Mouse (Mus musculus) induced T-regulatory cell, adult 2 months (primary cell): ENCODE measurements at regions not wholly inside any gene's neighbourhood (a gene's known extent, or its start where the extent isn't known, plus 50 kb on each side); places are given as distances from the start of the nearest gene placed in this dataset.

Source experiments
- DNase-seq: peaks from one replicate; pipeline ENCODE4 v3.0.0-alpha.2; 2012; ENCODE audit warnings: low read depth

DNA sequence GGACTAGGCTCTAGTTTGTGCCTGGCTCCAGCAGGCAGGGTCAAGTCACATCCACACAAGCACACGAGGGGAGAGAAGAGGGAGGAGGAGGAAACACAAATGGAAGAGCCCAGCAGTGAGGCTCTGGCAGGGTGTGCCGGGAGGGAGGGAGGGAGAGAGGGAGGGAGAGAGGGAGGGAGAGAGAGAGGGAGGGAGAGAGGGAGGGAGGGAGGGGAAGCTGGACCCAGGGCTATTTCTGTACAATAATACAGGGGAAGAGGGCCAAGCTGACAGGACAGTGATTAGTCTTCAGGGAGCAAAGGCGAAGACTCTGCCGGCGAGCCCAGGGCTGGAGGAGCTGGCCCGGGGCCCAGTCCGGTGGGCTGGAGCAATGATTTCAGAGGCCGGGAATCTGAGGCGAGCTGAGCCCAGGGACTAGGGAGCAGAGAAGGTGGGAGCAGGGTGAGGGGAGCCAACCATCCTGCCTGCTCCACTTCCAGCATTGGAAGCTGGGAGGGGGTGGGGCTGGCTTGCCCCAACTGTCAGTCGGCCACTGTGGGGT, 155.6 kb downstream of the Efnb1 start:
- DNase-seq: no peak

DNA sequence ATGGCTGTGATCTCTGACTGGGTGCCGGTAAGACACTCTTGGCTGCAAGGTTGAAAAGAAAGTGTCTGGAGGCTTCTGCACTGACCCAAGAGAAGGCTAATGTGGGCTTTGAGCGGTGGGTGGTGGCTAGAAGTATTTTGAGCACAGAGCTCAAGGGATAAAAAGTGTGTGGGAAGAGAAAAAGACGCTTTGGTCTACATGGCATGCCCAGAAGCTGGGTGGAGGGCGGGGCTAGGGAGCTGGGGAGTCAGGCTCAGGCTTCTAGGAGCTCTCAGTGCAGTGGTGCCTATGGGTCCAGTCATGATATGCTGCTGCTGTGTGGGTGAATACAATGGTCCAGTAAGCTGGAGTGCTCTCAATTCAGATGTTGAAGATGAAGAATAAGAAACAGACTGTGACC, 152.1 kb downstream of the Efnb1 start:
- no peak for DNase-seq

DNA sequence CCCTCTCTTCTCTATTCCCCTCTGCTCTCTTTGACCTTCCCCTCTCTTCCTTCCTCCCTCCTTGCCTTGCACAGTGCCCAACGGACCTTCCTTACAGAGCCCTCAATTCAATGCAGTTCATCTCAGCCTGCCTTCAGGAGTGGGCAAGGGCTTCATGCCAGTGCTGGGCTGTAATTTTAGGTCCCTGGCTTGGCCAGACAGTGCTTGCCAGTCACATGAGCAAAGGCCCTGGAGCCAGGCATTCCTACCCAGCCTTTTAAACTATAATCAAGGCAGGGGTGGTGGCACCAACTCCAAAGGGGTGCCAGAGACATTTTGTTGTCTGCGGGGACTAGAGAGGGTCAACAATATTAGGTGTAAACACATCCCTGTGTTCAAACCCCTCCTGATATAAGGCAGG, 150.9 kb downstream of the Efnb1 start:
- DNase-seq: no peak

DNA sequence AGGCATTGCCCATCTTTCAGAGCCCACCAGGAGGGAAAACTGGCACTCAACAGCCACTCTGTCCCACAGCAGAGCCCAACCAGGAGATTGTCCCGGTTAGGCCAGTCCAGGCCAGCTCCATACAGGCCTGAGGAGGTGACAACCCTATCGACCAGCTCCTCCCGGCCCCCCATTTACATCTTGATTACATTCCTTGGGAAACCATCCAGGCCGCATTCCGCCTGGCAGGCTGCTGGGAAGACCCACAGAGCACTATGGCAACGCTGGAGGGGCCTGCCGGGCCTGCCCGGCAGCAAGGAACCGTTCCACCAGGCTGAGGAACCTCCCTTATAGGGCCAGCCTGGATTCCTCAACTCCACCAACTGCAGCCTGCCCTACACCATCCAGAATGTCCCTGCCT, 149.7 kb downstream of the Efnb1 start:
- no peak for DNase-seq

DNA sequence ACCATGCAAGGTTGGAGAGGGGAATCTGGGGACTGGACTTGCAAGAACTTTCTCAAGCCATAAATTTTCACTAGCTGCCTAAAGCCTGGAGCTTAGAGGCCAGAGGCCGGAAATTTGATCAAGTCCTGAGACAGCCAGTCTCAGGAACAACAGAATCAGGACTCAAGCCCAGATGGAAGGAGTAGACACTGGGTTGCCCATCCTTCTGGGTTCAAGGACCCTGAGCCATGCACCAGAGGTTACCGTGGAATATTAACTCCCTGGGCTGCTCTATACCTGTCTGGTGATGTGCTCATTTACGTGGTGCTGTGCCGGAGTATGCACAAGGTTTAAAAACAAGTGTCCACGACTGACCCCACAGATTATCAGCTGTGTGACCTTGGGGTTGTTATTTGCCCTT, 145.1 kb downstream of the Efnb1 start:
- no peak for DNase-seq

GRCm38 (mm10) chrX:99280543-99280942, 144.6 kb downstream of the Efnb1 start:
- no peak for DNase-seq

DNA sequence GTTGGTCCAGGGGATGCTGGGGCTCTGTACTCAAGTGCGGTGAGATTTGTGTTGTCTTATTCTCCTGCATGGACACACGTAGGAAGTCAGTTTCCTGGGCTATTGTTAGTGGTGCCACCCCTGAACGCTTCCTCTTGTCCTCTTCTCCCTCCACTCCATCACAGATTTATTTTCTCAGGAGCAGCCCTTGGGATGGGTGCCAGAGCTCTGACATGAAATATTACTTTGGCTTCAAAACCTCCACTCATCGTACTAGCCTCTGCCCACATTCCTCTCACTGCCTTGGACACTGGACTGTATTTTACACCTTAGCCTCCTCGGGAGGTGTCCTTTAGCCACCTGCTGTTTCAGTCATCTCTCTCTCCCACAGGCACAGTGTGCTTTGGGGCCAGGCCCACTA, 139.6 kb downstream of the Efnb1 start:
- DNase-seq: no peak

DNA sequence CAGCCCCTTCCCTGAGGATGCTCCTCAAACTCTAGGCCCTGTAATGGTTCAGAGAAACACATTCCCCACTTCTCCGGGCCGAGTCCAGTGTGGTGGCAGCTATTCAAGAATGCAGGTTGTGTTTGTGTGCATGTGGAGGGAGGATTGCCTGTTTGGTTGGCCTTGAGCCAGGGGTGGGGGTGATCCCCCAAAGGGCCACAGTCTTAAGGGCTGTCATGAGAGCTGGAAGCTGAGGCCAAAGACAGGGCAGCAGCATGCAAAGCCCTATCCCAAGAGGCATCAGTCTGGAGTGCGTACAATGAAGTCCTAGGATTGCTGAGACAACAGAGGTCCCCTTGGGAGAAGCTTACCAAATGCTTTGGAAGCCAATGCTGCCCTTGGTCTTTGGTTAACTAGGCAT, 136.0 kb downstream of the Efnb1 start:
- no peak for DNase-seq

DNA sequence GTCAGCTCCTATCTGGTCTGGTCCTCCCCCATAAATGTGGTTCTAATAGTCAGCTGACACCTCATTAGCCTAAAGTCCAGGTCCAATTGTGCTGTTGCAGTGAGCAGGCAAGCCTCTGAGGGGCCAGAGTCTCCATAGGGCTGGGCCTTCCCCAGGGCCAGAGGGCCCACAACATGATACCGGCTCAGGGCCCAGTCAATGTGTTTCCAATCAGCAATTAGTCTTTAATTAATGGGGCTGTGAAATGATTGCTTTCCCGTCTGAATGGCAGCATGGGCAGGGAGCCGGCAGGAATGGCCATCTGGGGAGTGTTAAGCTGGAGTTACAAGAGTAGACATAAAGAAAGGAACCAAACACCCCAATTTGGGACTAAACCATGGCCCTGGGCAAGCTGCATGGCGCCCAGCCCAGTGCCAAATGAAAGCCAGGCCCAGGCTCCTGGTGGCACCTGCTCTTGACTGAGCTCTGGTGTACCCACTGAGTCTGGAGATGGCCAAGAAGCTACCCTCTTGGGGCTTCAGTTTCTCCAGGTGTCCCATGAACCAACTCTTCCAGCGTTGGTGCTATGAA, 113.2 kb downstream of the Efnb1 start:
- no peak for DNase-seq

- DNase-seq: no peak
Observed at GRCm38 (mm10) chrX:99248181-99248580, 112.3 kb downstream of the Efnb1 start.

- no peak for DNase-seq
Observed at GRCm38 (mm10) chrX:99246704-99247103, 110.8 kb downstream of the Efnb1 start.

DNA sequence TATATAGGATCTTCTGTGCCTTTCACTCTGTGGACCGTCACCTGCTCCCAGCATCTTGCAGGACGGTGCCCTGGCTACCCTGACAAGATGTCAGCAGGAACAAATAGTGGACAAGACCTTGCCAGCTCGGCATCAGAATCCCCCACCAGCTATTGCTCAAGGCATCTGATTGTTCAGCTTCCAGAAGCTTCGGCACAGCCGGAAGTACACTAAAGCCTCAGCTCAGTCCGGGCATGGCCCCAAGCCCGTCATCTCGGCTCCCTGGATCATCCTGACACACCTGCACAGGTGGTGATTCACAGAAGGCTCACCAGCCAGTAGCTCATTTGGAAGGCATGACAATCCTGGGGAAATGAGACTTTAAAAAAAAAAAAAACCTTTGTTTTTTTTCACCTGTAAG, 110.1 kb downstream of the Efnb1 start:
- no peak for DNase-seq

- DNase-seq: no peak
Observed at GRCm38 (mm10) chrX:99245541-99245940, 109.6 kb downstream of the Efnb1 start.

- DNase-seq: no peak
Observed at GRCm38 (mm10) chrX:99243251-99243650, 107.3 kb downstream of the Efnb1 start.

DNA sequence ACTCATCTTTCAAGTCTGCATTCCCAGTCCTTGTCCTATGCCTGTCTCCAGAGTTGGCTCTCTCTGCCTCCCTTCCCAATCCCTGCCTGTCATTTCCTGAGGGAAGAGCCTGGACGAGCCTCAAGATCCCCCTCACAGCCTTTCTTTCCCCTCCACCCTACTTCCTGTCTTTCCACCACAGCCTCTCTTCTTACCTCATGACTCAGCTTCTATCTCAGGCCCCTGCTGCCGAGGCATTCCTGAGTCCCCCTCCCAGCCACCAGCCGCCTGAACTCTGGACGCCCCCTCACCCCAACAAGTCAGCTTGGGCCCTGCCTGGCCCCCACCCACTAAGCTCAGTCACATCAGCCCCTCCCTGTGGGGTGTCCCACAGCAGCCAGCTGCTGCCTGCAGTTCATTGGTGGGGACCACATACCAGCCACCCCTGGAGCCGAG, 105.8 kb downstream of the Efnb1 start:
- no peak for DNase-seq

DNA sequence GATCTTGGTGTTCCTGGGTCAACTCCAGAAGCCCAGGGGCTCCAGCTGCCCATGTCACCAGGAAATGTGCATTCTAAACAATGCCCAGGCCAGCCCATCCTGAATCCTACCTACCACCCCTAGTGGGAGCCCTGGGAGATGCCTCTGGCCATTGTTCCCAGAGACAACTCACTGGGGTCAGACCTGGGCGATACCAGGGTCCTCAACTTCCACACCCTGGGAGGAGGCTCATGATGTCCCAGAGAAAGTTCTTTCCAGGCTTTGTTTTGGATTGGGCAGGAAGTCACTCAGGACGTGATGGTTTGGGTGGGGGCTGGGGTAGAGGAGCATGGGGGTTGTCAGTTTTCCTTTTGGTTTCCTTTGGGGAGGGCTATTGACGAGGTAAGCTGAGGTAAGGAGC, 97.1 kb downstream of the Efnb1 start:
- DNase-seq: no peak

DNA sequence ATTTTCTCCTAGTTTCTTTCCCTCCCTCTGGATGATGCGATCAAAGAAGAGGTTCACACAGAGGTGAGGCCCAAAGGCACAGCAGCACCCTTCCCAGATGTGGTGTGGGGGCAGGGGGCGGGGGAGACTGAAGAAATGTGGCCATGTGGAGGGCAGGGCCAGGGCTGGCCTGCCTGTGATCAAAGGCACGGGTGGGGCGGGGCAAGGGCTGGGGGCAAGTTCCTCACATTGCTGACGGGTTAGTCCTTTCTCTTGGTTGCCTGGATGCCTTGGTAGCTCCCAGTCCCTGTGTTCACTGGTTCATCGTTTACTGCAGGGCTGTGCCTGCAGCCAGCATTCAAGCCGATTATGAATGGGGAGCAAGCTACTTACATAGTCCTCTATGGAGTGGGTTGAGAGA, 96.4 kb downstream of the Efnb1 start:
- DNase-seq: no peak

GRCm38 (mm10) chrX:99225111-99225752, 89.3 kb downstream of the Efnb1 start:
- DNase-seq: no peak

DNA sequence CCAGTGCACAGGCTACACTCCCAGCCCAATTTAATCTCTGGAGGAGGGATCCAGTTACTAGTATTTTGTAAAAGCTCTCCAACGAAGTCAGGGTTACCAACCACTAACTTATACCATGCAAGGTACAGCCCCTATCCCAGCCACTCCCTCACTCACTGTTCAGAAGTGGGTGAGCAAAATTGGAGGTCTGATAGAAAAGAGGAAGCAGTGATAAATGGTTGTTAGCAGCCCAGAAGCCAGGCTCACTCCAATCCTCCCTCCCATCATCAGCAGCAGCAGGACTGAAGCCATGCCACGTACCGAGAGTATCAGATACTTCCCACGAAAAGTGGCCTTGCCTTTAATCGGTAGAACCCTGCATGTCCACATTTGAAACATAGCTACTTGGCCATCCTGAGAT, 86.1 kb downstream of the Efnb1 start:
- no peak for DNase-seq

- no peak for DNase-seq
Observed at GRCm38 (mm10) chrX:99220674-99221455, 84.9 kb downstream of the Efnb1 start.

DNA sequence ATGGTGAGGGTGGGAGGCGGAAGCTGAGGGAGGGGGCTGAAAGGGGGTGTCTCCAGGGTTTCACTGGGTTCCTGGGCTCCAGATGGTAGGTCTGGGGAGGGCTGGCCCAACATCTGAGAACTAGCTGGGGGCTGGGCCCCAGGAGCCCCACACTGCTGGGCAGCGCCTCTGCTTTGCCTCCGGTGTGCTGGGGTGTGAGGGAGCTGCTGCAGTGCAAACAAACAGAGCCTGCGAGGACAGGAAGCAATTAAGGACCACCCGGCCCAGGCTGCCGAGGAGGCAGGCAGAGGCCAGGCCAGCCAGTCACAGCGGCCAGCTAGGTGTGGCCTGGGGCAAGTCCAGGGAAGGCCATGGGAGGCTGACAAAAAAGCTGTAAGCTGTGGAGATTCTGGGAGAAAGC, 82.3 kb downstream of the Efnb1 start:
- DNase-seq: no peak

DNA sequence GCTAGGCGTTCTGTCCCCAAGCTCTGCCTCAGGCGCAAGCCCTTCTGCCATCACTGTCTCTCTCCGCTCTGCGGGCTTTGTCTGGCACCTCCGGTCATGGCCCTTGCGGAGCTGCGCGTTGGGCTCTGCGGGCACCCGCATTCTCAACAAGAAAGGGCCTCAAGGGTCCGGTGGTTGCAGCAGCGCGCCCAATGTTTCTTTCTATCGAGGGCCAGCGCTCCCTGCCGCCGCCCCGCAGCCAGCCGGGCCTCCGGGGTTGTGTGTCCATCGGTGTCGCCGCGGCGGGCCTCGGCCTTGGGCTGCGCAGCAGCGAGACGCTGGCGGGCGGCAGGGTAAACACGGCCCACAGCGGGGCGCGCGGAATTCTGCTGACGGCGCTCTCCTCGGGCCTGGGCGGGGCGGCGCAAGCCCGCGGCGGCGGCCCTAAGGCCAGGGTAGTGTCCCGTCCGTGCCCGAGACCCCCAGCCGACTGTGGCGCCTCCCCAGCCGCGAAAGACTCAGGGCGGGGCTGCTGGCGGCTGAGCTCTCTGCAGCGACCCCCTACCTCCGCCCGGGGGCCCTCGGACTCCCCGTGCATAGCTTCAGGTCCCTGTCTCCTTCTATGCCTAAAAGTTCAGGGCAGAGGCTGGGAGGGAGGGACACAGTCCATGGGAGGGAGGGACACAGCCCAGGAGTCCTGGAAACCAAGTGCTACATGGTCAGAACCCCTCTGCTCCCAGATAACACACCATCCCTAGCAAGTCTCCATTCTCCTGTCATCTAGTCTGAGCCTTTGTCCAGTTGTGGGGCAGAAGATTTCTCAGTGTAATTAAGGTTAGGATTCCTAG, 80.9 kb downstream of the Efnb1 start:
- no peak for DNase-seq
